Mouse (Mus musculus): ENCODE data around the gene Gcsh. TPM values are rescaled to one million over a fixed set of nuclear protein-coding genes. Genes with fewer than 3 reads are reported as not detected.
A peak's percentile ranks its signal among the peaks of the same experiment; 100 is the strongest.

Gcsh gene
- polyA plus RNA-seq, 1 experiment, result 23.2 TPM

- H3K4me2 ChIP-seq (ENCODE audit: low read depth), result no peak overlapping the region
- TF ChIP-seq POLR2AphosphoS2 (IDR thresholded peaks at IDR 0.05; ENCODE audit: insufficient read length, low read depth), result no peak
- no peak overlapping the region for H3K4me3 ChIP-seq
- no peaks in the 10 kb centered on the region for H3K36me3 ChIP-seq (ENCODE audit: control insufficient read depth, insufficient read depth)
- peaks cover 10% of the 10 kb centered on the region for H3K27me3 ChIP-seq (ENCODE audit: control insufficient read depth, insufficient read depth, insufficient read length)
- H3ac ChIP-seq (ENCODE audit: control insufficient read depth, insufficient read length), result no peak overlapping the region
- no peaks in the 10 kb centered on the region for H3K79me2 ChIP-seq (ENCODE audit: control insufficient read depth, insufficient read depth)
Measured at GRCm38 (mm10) chr8:117015670-117016069, 22.3 kb upstream of the Gcsh start.

GRCm38 (mm10) chr8:117011366-117011765 is 18.0 kb upstream of the Gcsh start:
- Histone ChIP-seq H3K4me2 (ENCODE audit: low read depth) (no peak overlapping the region), H3K27me3 (ENCODE audit: control insufficient read depth, insufficient read depth, insufficient read length) (peaks cover 10% of the 10 kb centered on the region), H3K79me2 (ENCODE audit: control insufficient read depth, insufficient read depth) (no peaks in the 10 kb centered on the region), H3K4me3 (no peak overlapping the region), H3K36me3 (ENCODE audit: control insufficient read depth, insufficient read depth) (no peaks in the 10 kb centered on the region), H3ac (ENCODE audit: control insufficient read depth, insufficient read length) (no peak overlapping the region)
- TF ChIP-seq MYOD1 (IDR thresholded peaks at IDR 0.05; ENCODE audit: control insufficient read depth in 1 of 3, insufficient read length in 2 of 3, low read depth in 2 of 3), result no peak
- no peak for TF ChIP-seq REST (IDR thresholded peaks at IDR 0.05; ENCODE audit: insufficient read depth, insufficient read length)

- Histone ChIP-seq H3K4me2 (ENCODE audit: low read depth) (peak overlapping the region; percentile 80), H3K27me3 (ENCODE audit: control insufficient read depth, insufficient read depth, insufficient read length) (no peaks in the 10 kb centered on the region), H3K79me2 (ENCODE audit: control insufficient read depth, insufficient read depth) (peaks cover 15% of the 10 kb centered on the region), H3K4me3 (peak overlapping the region; percentile 58), H3ac (ENCODE audit: control insufficient read depth, insufficient read length) (no peak overlapping the region), H3K36me3 (ENCODE audit: control insufficient read depth, insufficient read depth) (no peaks in the 10 kb centered on the region)
- no peak for TF ChIP-seq POLR2A (IDR thresholded peaks at IDR 0.05; ENCODE audit: insufficient read length, low read depth)
- TF ChIP-seq REST (IDR thresholded peaks at IDR 0.05; ENCODE audit: insufficient read depth, insufficient read length), result no peak
- no peak for TF ChIP-seq USF1 (IDR thresholded peaks at IDR 0.05; ENCODE audit: low read depth)
- no peak for TF ChIP-seq CEBPB (IDR thresholded peaks at IDR 0.05; ENCODE audit: insufficient read depth, poor library complexity, severe bottlenecking)
- no peak for TF ChIP-seq MYOG (IDR thresholded peaks at IDR 0.05; ENCODE audit: control insufficient read depth in 1 of 3, insufficient read depth in 1 of 3, insufficient read length in 2 of 3, low read depth in 2 of 3)
Measured at GRCm38 (mm10) chr8:116994016-116994716, 829 bp upstream of the Gcsh start.

- no peaks in the 10 kb centered on the region for H3K36me3 ChIP-seq (ENCODE audit: control insufficient read depth, insufficient read depth)
- peaks cover 20% of the 10 kb centered on the region for H3K79me2 ChIP-seq (ENCODE audit: control insufficient read depth, insufficient read depth)
- peak overlapping the region; percentile 4 for H3ac ChIP-seq (ENCODE audit: control insufficient read depth, insufficient read length)
- no peaks in the 10 kb centered on the region for H3K27me3 ChIP-seq (ENCODE audit: control insufficient read depth, insufficient read depth, insufficient read length)
- peak overlapping the region; percentile 58 for H3K4me3 ChIP-seq
- peak overlapping the region; percentile 74 for H3K4me2 ChIP-seq (ENCODE audit: low read depth)
- TF ChIP-seq CEBPB (IDR thresholded peaks at IDR 0.05; ENCODE audit: insufficient read depth, poor library complexity, severe bottlenecking), result no peak
- TF ChIP-seq MAX (IDR thresholded peaks at IDR 0.05; ENCODE audit: low read depth), result no peak
- TF ChIP-seq POLR2A (IDR thresholded peaks at IDR 0.05; ENCODE audit: insufficient read length, low read depth), result no peak
- TF ChIP-seq TCF3 (IDR thresholded peaks at IDR 0.05; ENCODE audit: insufficient read length, low read depth), result no peak
- no peak for TF ChIP-seq REST (IDR thresholded peaks at IDR 0.05; ENCODE audit: insufficient read depth, insufficient read length)
- TF ChIP-seq MYOD1 (IDR thresholded peaks at IDR 0.05; ENCODE audit: control insufficient read depth in 1 of 3, insufficient read length in 2 of 3, low read depth in 2 of 3), result no peak
- no peak for TF ChIP-seq TCF12 (IDR thresholded peaks at IDR 0.05; ENCODE audit: insufficient read depth, poor library complexity, severe bottlenecking)
- TF ChIP-seq SRF (IDR thresholded peaks at IDR 0.05; ENCODE audit: control insufficient read depth, insufficient read length, low read depth), result no peak
- TF ChIP-seq E2F4 (IDR thresholded peaks at IDR 0.05; ENCODE audit: insufficient read depth), result no peak
- TF ChIP-seq POLR2AphosphoS2 (IDR thresholded peaks at IDR 0.05; ENCODE audit: insufficient read length, low read depth), result no peak
- no peak for TF ChIP-seq MYOG (IDR thresholded peaks at IDR 0.05; ENCODE audit: control insufficient read depth in 1 of 3, insufficient read depth in 1 of 3, insufficient read length in 2 of 3, low read depth in 2 of 3)
- TF ChIP-seq USF1 (IDR thresholded peaks at IDR 0.05; ENCODE audit: low read depth), result no peak
Measured at GRCm38 (mm10) chr8:116992176-116992971, 963 bp downstream of the Gcsh start.

- Histone ChIP-seq H3K27me3 (ENCODE audit: control insufficient read depth, insufficient read depth, insufficient read length) (no peaks in the 10 kb centered on the region), H3K79me2 (ENCODE audit: control insufficient read depth, insufficient read depth) (peaks cover 20% of the 10 kb centered on the region), H3K4me2 (ENCODE audit: low read depth) (no peak overlapping the region), H3K4me3 (no peak overlapping the region), H3K36me3 (ENCODE audit: control insufficient read depth, insufficient read depth) (peaks cover 8% of the 10 kb centered on the region), H3ac (ENCODE audit: control insufficient read depth, insufficient read length) (no peak overlapping the region)
- TF ChIP-seq MAX (IDR thresholded peaks at IDR 0.05; ENCODE audit: low read depth) (no peak), MYOD1 (IDR thresholded peaks at IDR 0.05; ENCODE audit: control insufficient read depth in 1 of 3, insufficient read length in 2 of 3, low read depth in 2 of 3) (no peak), SRF (IDR thresholded peaks at IDR 0.05; ENCODE audit: control insufficient read depth, insufficient read length, low read depth) (no peak), TCF3 (IDR thresholded peaks at IDR 0.05; ENCODE audit: insufficient read length, low read depth) (no peak), MYOG (IDR thresholded peaks at IDR 0.05; ENCODE audit: control insufficient read depth in 1 of 3, insufficient read depth in 1 of 3, insufficient read length in 2 of 3, low read depth in 2 of 3) (no peak), POLR2AphosphoS2 (IDR thresholded peaks at IDR 0.05; ENCODE audit: insufficient read length, low read depth) (no peak), E2F4 (IDR thresholded peaks at IDR 0.05; ENCODE audit: insufficient read depth) (no peak), TCF12 (IDR thresholded peaks at IDR 0.05; ENCODE audit: insufficient read depth, poor library complexity, severe bottlenecking) (no peak), CEBPB (IDR thresholded peaks at IDR 0.05; ENCODE audit: insufficient read depth, poor library complexity, severe bottlenecking) (no peak), USF1 (IDR thresholded peaks at IDR 0.05; ENCODE audit: low read depth) (no peak)
Measured at GRCm38 (mm10) chr8:116991241-116991640, 2.1 kb downstream of the Gcsh start.

Measured in myocyte (in vitro differentiated cells).